Mouse (Mus musculus) lung, embryonic 16.5 days (tissue): ENCODE measurements around the gene Rnf212b. TPM values are rescaled to one million over a fixed set of nuclear protein-coding genes. Genes with fewer than 3 reads are reported as not detected.

Experiments used
- ATAC-seq: fragments of 200-750 bp; cut with Nextera tagmentation; 2 replicates; pipeline ENCODE4 v1.8.0; 2017; ENCODE audit warnings: low read depth, mild to moderate bottlenecking, moderate library complexity
- H3K27ac ChIP-seq: fragments of 300-500 bp; sonication (generic); 2 replicates; pipeline ENCODE4 v1.5.1; 2014; ENCODE audit warnings: mild to moderate bottlenecking, control low read depth, low read length
- H3K27me3 ChIP-seq: fragments of 300-500 bp; sonication (generic); 2 replicates; pipeline ENCODE4 v1.6.1; 2014; ENCODE audit warnings: low read depth, low read length, mixed read lengths; ENCODE audit not compliant: control insufficient read depth, insufficient read depth
- H3K36me3 ChIP-seq: fragments of 300-500 bp; sonication (generic); 2 replicates; pipeline ENCODE4 v1.6.1; 2014; ENCODE audit warnings: low read length; ENCODE audit not compliant: control insufficient read depth, insufficient read depth
- H3K4me1 ChIP-seq: fragments of 300-500 bp; sonication (generic); replicated peaks from 2 replicates; pipeline ENCODE4 v1.6.1; 2014; ENCODE audit warnings: low read length, mixed read lengths; ENCODE audit not compliant: control insufficient read depth, insufficient read depth
- H3K4me2 ChIP-seq: fragments of 300-500 bp; sonication (generic); 2 replicates; pipeline ENCODE4 v1.6.1; 2014; ENCODE audit warnings: low read depth, low read length, control low read depth
- H3K4me3 ChIP-seq: fragments of 300-500 bp; sonication (generic); 2 replicates; pipeline ENCODE4 v1.5.1; 2014; ENCODE audit warnings: mild to moderate bottlenecking, low read length, control low read depth
- H3K9ac ChIP-seq: fragments of 300-500 bp; sonication (generic); 2 replicates; pipeline ENCODE4 v1.6.1; 2014; ENCODE audit warnings: low read length, control low read depth
- H3K9me3 ChIP-seq: fragments of 300-500 bp; sonication (generic); 2 replicates; pipeline ENCODE4 v1.6.1; 2016; ENCODE audit warnings: low read length; ENCODE audit not compliant: control insufficient read depth
- WGBS: fragments of 180-500 bp; shearing (Covaris S2); extraction: QIAGEN DNeasy Blood & Tissue Kit; methylation state at CpG from one replicate; pipeline ENCODE4 v1.1.7; 2014; 5-methylcytosine and 5-hydroxymethylcytosine counted together
- polyA plus RNA-seq: library from polyadenylated mRNA; unstranded; fragments of >200 nt; fragmentation: Nextera tagmentation; extraction: Ambion mirVana; gene quantifications from 2 replicates; pipeline ENCODE4 v1.2.1, GENCODE M21; 2015

Rnf212b gene
- polyA plus RNA-seq, 1 experiment from 2014 or later = not detected

DNA sequence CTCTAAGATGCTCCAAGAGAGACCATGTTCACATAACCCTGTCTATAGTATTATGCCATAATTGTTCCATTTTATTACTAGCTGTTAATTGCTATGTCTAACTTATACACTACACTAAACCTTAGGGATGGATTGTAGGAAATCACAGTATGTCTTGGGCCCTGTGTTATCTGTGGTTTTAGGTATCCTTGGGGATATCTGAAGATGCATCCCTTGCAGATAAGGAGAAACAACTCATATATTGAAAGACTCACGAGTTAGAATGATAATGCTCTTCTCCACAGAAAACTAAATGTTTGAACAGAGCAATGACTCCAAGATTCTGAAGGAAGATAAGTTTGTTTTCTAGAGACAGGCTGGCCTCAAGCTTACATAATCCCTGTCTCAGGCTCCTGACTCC is 20.6 kb upstream of the Rnf212b start:
- 21% methylated on average over 1 of the region's 1 CpGs for WGBS
- H3K27ac ChIP-seq = no peak overlapping the region
- H3K4me2 ChIP-seq = no peak overlapping the region
- no peak for ATAC-seq
- H3K4me1 ChIP-seq = no peaks in the 10 kb centered on the region
- no peaks in the 10 kb centered on the region for H3K36me3 ChIP-seq
- no peaks in the 10 kb centered on the region; the same call in 1 of the 2 replicates for H3K27me3 ChIP-seq
- H3K4me3 ChIP-seq = no peak overlapping the region
- no peaks in the 10 kb centered on the region for H3K9me3 ChIP-seq
- H3K9ac ChIP-seq = no peak overlapping the region

DNA sequence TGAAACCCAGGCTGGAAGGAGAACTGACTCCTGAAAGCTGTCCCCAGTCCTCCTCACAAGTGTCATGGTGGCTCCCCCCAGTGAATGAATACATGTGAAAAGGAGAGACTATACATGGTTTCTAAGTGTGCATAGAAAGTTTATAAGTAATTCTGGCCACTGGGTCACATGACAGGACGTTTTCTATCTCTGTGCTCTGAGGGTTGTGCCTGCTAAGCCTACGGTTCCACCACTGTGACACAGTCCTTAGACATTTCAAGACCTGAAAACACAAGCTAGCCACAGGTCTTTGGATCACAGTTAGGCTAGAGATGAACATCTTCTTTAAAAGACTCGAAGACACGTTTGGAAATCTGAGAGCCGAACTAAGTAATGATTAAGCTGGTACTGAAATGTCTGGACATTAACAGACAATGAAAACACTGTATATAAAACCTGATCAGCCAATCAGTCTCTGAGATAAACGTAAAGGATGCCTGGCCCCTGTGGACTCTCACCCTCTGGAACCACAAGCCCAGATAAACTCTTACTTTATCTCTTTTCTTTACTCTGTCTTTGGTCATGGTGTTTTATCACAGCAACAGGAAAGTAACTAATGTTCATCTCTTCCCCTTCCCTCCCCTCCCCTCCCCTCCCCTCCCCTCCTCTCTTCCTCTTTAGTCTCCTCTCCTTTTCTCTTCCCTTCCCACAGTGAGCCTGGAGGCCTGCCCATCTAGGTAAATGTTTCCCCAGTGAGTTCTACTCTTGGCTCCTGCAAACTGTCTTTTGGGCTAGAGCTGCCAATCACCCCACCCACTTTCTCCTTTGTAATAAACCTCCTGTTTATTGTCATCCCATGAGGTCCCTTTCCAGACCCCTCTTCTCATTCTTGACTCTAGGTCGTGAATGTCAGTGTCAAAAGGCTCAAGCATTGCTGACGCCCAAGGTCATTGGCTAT is 19.8 kb upstream of the Rnf212b start:
- Histone ChIP-seq H3K36me3 (no peaks in the 10 kb centered on the region), H3K9me3 (no peaks in the 10 kb centered on the region), H3K4me2 (no peak overlapping the region), H3K27ac (no peak overlapping the region), H3K4me1 (no peaks in the 10 kb centered on the region), H3K4me3 (no peak overlapping the region), H3K27me3 (no peaks in the 10 kb centered on the region; the same call in 1 of the 2 replicates), H3K9ac (no peak overlapping the region)
- ATAC-seq = no peak
- 67% methylated on average over 8 of the region's 8 CpGs for WGBS

DNA sequence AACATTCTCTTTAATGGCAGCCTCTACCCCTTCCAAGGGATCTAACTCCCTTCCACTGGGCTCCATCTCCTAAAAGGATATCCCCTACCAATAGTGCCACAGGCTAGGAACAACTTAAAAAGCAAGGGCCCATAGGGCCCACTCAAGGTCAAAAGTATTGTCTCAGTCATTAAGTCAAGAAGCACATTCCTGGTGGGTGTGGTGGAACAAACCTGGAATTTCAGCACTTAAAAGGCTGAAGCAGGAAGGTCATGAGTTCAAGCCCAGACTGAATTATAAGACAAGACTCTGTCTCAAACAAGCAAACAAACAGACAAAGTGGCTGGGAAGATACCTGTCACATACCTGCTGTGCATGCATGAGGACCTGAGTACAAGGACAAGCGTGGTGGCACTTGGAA is 18.0 kb upstream of the Rnf212b start:
- Histone ChIP-seq H3K9me3 (no peaks in the 10 kb centered on the region), H3K27ac (no peak overlapping the region), H3K36me3 (no peaks in the 10 kb centered on the region), H3K27me3 (no peaks in the 10 kb centered on the region), H3K9ac (no peak overlapping the region), H3K4me2 (no peak overlapping the region), H3K4me3 (no peak overlapping the region), H3K4me1 (no peaks in the 10 kb centered on the region)
- no peak for ATAC-seq
- WGBS = 48% methylated on average over 1 of the region's 1 CpGs

GRCm38 (mm10) chr14:54796760-54797159 is 17.2 kb upstream of the Rnf212b start:
- ATAC-seq = no peak
- Histone ChIP-seq H3K4me1 (no peaks in the 10 kb centered on the region), H3K4me3 (no peak overlapping the region), H3K9me3 (no peaks in the 10 kb centered on the region), H3K36me3 (no peaks in the 10 kb centered on the region), H3K27me3 (no peaks in the 10 kb centered on the region), H3K4me2 (no peak overlapping the region), H3K9ac (no peak overlapping the region), H3K27ac (no peak overlapping the region)
- 90% methylated on average over 15 of the region's 15 CpGs for WGBS

DNA sequence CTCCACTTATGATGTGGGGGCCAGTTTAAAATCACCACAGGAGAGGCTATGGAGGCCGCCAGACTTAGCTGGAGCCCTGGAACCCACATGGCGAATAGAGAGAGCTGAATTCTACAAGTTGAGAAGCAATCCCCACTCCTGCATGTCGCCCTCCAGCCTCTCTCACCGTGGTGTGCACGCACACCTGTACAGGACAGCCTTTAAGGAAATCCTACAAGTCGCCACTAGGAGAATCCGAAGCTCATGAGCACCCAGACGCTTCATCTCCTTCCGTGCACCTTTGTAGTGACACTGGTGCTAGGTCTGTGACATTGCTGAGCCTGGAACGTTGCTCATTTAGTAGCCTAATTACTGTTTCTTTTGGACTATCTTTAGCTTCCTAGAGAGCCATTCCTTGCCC is 14.3 kb upstream of the Rnf212b start:
- no peak overlapping the region for H3K9ac ChIP-seq
- H3K27ac ChIP-seq = no peak overlapping the region
- H3K27me3 ChIP-seq = no peaks in the 10 kb centered on the region
- no peaks in the 10 kb centered on the region for H3K4me1 ChIP-seq
- no peak overlapping the region for H3K4me2 ChIP-seq
- 47% methylated on average over 10 of the region's 10 CpGs for WGBS
- no peaks in the 10 kb centered on the region for H3K9me3 ChIP-seq
- no peak for ATAC-seq
- H3K36me3 ChIP-seq = no peaks in the 10 kb centered on the region
- no peak overlapping the region for H3K4me3 ChIP-seq

- ATAC-seq = no peak
- WGBS = 61% methylated on average over 4 of the region's 4 CpGs
- no peaks in the 10 kb centered on the region for H3K27me3 ChIP-seq
- no peak overlapping the region for H3K27ac ChIP-seq
- H3K4me2 ChIP-seq = no peak overlapping the region
- H3K9ac ChIP-seq = no peak overlapping the region
- no peaks in the 10 kb centered on the region for H3K9me3 ChIP-seq
- H3K4me3 ChIP-seq = no peak overlapping the region
- H3K4me1 ChIP-seq = no peaks in the 10 kb centered on the region
- H3K36me3 ChIP-seq = no peaks in the 10 kb centered on the region
Measured at GRCm38 (mm10) chr14:54802428-54802827, 11.5 kb upstream of the Rnf212b start.

- no peaks in the 10 kb centered on the region for H3K9me3 ChIP-seq
Measured at GRCm38 (mm10) chr14:54806124-54806523, 7.8 kb upstream of the Rnf212b start.

DNA sequence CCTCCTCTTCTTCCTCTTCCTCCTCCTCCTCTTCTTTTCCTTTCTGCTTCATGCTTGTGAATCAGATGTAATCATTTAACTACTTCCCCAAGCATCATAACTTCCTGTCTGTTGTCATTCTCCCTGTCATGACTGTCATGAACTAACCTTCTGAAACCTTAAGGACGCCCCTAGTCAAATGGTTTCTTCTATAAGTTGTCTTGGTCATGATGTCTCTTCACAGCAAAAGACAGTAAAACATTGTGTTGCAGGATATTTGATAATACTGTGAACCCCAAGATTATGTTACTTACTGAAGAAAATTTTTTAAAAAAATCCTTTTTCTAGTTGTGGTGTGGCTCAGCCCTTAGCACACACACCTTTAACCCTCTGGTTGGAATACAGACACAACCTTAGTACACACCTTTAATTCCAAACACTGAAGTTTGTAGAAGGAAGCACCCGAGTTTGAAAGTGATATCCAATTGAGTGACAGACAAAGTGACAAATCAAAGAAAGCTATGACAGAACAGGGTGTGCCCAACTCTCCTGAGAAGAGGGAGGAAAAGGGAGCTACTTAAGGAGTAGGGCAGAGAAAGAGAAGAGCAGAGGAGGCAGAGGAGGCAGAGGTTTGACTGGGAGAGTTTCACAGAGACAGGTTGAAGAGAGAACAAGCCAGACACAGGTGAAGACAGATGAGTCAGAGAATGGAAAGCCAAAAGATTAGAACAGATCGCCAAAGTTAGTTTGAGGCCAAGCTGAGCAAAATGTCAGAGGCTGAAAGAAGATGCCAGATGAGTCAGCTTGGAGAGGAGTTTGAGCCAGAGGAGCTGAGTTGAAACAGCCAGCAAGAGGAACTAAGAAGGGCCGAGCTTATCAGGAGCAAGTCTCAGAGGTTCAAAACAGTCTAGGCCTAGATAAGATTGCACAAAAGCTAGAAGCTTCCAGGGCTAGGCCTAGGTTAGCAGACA is 4.9 kb upstream of the Rnf212b start:
- Histone ChIP-seq H3K4me3 (no peak overlapping the region), H3K27ac (no peak overlapping the region), H3K9ac (no peak overlapping the region), H3K27me3 (no peaks in the 10 kb centered on the region), H3K4me2 (no peak overlapping the region), H3K36me3 (no peaks in the 10 kb centered on the region), H3K9me3 (no peaks in the 10 kb centered on the region), H3K4me1 (no peaks in the 10 kb centered on the region)
- ATAC-seq = no peak
- 52% methylated on average over 4 of the region's 4 CpGs for WGBS

More at GRCm38 (mm10) chr14:54806124-54806523, 7.8 kb upstream of the Rnf212b start:
- Histone ChIP-seq H3K4me1 (no peaks in the 10 kb centered on the region), H3K27me3 (no peaks in the 10 kb centered on the region), H3K9ac (no peak overlapping the region), H3K27ac (no peak overlapping the region), H3K4me3 (no peak overlapping the region), H3K4me2 (no peak overlapping the region), H3K36me3 (no peaks in the 10 kb centered on the region)
- WGBS = 67% methylated on average over 4 of the region's 4 CpGs
- no peak for ATAC-seq

GRCm38 (mm10) chr14:54809668-54810033 is 4.3 kb upstream of the Rnf212b start:
- Histone ChIP-seq H3K27ac (no peak overlapping the region), H3K4me1 (no peaks in the 10 kb centered on the region), H3K9me3 (no peaks in the 10 kb centered on the region), H3K27me3 (no peaks in the 10 kb centered on the region), H3K9ac (no peak overlapping the region), H3K36me3 (no peaks in the 10 kb centered on the region), H3K4me2 (no peak overlapping the region), H3K4me3 (no peak overlapping the region)
- no peak for ATAC-seq
- 66% methylated on average over 3 of the region's 3 CpGs for WGBS
